Mouse (Mus musculus): Measurements from ENCODE around the gene Camkk2.

Gene Camkk2

DNA sequence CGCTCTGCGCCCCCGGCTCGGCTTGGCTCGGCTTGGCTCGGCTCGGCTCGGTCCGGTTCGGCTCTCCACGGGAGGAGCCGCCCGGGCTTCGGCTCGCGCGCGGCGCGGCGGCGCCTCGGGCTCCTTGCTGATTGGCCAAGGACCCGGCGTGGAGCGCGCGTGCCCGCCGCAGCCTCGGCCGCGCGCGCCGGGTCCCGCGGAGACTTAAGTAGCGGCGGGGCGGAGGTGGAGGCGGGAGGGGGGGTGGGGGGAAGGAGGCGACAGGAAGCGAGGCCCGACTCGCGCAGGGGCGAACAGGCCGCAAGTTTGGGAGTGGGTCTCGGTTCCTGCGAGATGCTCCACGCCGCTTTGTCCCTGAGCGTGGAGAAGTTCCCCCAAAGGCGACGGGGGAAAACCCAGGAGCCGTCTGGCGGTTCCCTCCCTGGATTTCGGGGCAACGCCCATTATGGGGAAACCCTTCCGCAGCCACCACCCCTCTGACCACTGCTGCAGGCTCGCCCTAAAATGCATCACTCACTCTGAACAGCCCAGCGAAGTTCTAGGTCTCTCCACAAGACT, at the start of gene Camkk2:
Gene Camkk2 (minus strand): TSS at position 133 of the 558 bp plus-strand sequence.
- peak; percentile 84 for DNase-seq

DNA sequence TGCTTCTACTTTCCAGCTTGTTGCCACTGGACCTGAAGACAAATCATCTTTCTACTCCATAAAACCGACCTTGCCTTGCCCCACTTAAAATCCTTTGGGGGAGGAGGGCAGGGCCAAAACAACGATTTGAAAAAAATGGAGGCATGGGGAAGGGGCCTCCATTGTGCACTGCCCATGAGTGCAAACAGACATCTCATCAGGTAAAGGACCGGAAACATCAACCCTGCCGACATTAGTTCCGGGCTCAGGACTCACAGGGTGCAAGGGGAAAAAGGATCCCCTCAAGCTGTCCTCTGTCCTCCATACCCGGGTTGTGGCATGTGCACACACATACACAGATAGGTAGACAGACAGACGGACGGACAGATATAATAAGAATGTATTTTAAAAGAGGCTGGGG, 45.9 kb upstream of the Camkk2 start:
- no peak for DNase-seq

DNA sequence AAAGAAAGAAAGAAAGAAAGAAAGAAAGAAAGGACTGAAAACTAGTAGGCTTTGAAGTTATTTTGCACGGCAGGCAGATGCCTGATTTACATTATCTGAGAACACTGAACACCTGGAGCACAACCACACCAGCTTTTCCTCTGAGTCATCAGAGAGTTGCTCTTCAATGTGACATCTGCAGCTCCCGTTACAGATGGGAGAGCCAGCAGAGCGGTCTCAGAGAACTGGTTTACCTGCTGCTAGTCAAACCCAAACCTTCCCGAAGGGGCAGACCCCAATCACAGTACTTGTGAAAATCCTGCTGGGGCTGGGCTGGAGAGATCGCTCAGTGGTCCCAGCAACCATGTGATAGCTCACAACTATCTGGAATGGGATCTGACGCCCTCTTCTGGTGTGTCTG, 45.2 kb upstream of the Camkk2 start:
- peak; percentile 68 for DNase-seq

DNA sequence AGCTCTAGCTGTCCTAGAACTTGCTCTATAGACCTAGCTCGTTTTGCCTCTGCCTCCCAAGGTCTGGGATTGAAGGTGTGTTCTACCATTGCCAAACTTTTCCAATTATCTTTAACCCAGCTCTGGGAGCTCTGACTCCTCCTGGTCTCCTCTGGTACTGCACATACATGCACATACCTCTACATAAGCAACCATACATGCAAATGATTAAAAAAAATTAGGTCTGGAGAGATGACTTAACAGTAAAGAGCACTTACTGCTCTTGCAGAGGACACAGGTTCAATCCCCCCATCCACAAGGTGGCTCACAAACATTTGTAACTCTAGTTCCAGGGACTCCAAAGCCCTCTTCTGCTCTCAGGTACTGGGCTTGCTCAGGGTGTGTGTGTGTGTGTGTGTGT, 44.8 kb upstream of the Camkk2 start:
- DNase-seq: peak; percentile 47

DNA sequence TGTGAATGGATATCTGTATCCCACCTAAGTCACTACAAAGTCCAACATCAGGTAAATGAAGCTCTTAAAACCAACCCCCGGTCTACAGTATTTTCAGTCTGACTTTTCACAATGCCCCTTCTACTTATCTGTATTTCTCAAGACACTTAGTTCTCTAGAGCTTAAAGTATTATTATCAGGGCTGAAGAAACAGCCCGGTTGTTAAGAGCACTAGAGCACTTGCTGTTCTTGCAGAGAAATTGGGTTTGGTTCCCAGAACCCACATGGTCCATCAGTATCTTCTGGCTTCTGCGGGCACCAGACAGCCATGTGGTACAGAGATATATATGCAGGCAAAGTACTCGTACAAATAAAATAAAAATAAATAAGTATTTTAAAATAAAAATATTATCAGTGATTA, 43.2 kb upstream of the Camkk2 start:
- no peak for DNase-seq

DNA sequence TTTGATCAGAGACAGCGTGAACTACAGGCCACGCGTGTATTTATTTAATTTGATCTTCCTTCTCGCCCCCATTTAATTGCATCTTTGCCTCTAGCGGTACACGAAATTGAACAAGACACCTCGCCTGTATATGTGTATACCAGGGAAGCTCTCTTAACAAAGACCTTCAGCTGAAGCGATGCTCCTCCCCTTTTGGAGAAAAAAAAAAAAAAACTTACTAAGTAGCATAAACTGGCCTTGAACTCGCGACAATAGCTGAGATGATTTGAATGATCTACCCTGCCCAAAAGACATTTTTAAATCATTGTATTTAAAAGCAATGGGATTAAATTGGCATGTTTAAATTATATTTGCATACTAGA, 42.3 kb upstream of the Camkk2 start:
- no peak for DNase-seq

DNA sequence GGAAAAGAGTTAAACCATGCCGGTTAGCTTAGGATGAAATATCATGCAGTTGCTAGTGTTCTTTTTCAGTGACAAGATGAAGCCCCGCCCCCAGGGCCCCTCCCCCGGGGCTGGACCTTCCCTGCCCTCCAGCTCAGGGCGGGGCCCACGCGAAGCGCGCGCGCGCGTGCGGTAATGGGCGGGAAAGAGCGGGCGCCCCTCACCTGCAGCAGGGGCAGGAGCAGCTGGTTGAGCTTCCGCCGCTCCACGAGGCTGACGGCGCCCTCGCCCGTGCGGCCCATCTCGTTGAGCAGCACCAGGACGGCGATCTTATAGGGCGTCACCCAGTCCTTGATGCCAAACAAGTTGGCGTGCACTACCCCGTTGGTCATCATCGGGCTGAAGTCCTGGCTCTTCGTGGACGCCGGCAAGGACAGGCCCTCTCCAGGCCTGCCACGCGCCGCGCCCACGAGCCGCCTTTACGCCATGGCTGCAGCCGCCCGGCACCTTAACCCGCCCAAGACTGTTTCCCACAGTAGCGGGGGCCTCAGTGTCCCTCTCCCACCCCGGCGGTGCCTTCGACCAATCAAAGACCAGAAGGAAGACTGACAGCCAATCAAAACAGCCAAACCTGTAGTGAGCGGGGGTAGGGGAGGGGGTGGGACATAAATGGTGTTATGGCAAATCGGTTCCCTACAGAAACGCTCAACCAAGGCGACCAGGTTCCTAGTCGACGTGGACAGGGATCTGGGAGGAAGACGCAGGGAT, 41.7 kb upstream of the Camkk2 start, which contains the start of gene Anapc5:
Gene Anapc5 (minus strand): TSS at position 563 of the 747 bp plus-strand sequence.
- DNase-seq: peak; percentile 96

DNA sequence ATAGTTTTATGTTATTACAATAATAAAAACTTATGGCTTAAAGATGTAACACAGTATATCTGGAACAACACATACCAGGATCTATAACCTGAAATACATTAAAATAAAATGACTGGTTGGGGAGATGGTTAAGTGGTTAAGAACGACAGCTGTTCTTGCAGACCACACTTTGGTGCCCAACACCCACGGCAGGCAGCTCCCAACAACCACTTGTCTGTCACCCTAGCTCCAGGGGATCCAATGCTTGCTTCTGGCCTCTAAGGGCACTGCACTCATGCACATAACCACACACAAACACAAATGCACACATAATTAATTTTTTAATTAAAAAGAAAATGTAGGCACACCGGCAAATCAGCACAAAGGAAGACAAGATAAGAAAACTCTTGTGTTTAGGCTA, 33.5 kb upstream of the Camkk2 start:
- no peak for DNase-seq

DNA sequence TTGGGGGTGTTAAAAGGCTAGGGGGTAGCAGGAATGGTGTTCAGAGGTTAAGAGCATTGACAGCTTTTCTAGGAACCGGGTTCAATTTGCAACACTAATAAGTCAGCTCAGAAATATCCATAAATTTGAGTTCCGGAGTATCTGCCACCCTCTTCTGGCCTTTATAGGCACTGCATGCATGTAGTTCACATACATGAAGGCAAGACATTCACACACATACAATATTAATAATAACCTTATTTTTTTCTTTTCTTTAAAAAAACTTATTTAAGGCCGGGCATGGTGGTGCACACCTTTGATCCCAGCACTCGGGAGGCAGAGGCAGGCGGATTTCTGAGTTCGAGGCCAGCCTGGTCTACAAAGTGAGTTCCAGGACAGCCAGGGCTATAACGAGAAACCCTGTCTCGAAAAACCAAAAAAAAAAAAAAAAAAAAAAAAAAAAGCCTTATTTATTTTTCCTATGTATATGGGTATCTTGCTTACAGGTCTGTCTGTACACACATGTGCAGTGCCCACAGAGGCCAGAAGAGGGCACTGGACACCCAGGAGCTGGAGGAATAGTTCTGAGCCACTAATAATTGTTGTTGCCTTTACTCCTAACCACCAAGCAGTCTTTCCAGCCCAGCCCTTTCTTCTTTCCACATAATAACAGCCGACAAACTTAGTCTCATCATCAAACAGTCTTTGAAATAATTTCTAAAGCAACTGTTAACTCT, 32.3 kb upstream of the Camkk2 start:
- DNase-seq: peak; percentile 83

DNA sequence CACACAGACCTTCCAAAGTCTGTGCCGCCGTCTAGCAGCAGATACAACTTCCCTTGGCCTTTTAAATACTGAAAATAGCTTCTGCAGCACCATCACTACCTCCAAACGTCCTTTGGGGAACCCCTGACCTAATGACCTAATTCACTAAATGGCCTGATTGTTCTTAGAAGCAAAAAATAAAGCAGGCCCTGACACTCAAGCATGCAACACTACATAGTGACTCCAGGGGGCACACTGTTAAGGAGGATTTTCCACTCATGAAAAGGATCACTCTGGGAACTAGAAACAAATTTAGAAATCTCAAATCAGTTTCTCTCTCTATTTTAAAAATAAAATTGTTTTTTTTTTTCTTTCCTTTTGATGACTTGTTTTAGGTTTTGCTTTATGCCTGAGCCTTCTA, 26.3 kb upstream of the Camkk2 start:
- no peak for DNase-seq

DNA sequence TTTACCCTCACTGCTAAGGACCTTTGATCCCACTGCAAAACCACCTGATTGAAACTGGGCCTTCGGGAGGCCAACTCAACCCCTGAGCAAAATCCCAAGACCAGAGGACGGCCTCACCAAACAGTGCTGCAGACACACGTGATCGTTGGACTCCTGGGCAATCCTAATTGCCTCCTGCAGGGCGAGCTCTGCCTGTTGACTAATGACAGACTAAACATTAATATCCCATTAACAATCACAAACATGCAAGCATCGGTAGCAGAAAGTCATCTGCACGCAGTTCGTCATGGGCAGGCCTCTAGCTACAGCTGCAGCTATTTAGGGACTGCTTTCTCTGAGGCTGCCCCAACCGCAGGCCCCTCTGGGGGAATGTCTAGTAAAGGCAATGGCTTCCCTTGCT, 23.5 kb upstream of the Camkk2 start:
- DNase-seq: no peak

DNA sequence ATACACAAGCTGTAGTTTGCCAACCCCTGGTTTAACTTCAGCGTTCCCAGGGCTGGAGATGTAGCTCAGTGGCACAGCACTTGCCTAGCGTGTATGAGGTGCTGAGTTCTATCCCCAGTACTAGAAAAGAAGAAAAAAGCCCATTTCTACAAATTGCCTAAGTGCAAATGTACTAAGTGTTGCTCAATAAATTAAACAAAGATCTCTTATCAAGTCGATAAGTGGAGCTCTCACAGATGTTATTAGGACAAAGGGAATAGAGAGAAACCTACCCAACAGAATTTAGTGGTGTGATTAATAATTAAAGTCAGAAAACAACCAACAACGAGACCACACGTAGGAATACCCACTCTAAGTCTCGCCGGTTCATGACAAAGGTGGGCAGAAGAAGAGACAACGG, 22.5 kb upstream of the Camkk2 start:
- no peak for DNase-seq

DNA sequence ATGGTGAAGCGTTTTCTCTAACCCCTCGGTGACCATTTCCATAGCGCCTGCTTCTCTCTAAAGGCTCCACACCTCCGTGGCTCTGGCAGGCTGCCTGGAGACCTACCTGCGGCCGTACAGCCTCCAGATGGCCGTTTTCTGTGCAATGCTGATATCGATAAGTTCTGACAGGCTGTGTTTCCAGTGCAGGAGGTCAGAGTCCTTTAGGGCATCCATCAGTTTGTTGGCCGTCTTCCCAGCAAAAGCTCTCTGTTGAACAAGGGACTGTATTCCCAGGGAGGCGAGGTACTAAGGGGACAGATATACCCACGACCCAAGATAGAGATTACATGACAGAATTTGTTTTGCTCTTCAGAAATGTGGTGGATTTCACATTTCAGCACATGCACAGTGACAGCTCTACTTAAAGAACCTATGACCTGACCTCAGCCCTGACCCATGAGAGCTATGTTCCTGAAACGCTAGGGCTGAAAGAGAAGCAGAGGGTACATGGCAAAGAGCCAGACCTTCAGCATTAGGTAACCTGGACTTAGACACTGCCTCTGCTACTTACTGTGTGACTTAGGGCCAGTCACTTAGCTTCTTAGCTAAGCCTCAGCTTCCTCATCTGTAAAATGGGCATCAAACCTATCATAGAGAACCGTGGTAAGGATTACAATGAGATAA, 21.3 kb upstream of the Camkk2 start:
- no peak for DNase-seq

DNA sequence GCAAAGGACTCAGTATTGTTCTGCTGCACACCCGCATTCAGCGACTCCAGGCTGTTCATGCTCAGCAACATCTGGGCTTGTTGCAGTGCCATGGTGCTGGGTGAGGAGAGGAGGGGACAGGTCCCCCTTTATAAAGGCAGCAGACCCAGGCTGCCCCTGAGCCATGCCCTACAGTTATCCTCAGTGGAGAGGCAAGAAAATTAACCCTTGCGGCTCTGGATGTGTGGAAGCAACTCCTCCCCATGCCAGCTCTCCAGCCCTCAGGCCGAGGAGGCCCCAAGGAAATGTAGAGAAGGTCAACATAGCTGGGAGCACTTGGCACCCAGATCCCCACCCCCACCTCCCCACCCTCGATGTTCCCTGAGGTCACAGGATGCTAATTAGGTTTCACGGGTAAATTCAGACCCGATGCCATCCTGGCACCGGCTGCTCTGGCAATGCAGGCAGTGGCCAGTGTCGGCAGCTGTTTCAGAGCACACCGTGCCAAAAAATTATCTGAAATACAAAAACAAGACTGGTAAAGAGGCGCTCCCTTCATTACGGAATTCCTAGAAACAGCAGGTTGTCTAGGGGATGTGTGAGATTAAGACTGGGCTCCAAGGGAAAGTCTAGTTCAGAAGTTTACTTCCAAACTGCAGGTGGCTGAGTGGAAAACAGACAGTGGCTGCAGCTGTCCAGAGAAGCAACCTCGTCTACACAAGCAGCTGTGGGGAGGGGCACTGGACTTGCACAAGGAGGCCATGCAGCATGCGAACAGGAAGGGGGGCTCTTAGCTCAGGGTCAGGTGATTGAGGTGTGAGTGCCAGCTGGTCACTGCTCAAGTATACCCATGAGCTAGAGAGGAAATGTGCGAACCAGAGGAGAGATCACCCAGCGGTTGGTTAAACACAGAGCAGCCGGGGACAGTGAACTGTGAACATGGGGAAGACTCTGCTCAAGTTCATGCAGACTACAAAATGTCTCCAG, 20.5 kb upstream of the Camkk2 start:
- no peak for DNase-seq

DNA sequence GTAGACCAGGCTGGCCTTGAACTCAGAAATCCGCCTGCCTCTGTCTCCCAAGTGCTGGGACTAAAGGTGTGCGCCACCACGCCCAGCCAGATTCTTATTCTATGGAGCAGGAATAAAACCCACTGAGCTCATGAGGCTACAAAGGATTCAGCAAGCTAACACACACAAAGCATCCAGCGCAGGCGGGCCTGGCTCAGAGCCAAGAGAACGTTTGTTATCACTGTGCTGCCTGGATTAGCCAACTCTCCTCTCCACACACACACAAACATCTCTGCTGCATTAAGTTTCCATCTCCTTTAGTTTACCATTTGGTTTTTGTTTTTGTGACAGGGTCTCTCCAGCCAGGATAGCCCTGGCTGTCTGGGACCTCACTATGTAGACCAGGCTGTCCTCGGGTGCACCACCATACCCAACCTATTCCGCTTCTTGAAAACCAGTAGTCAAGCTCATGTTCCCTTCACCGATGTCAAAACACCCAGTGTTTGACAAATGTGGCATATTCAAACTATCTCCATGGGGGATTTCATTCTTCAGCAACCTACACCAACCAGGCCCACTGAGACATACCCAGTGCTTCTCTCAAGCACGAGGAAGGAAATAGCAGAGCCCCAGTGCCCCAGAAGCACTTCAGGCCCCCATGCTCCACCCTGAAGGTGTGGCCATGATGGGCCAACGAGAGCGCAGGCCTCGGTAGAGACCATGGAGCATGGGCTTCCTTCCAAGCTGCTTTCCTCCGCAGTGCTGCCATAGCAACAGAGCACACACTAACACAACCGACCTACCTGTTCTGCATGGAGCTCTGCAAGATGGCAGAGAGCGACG, 19.6 kb upstream of the Camkk2 start:
- no peak for DNase-seq

DNA sequence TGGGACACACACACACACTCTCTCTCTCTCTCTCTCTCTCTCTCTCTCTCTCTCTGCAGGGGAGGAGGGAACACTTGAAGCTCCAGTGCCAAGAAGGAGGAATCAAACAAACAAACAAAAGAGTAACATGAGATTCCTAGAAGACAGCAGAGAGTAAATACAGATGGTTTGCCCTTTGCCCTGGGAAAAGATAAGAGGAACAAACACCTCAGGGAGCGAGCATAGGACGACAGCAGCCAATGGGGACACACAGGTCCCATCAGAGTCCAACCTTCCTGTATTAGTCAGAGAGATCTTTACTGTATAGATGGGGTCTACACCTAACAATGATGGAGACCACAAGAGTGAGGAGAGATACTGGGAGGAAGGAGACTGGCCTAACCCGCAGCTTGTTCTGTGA, 18.7 kb upstream of the Camkk2 start:
- DNase-seq: no peak

DNA sequence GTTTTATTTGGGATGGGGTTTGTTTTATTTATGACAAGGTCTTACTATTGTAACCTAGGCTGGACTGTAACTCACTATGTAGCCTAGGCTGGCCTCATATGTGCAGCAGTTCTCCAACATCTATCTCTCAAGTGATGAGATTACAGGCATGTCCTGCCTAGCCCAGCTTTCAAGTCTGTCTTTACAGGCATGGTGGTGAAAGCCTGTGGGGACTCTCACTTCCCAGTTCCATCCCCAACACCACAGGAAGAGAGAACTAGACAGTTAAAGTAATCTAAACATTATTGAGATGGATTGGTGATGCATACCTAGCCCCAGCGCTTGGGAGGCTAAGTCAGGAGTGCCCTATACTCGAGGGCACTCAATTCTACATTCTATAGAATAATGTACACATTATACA, 9.5 kb upstream of the Camkk2 start:
- no peak for DNase-seq

DNA sequence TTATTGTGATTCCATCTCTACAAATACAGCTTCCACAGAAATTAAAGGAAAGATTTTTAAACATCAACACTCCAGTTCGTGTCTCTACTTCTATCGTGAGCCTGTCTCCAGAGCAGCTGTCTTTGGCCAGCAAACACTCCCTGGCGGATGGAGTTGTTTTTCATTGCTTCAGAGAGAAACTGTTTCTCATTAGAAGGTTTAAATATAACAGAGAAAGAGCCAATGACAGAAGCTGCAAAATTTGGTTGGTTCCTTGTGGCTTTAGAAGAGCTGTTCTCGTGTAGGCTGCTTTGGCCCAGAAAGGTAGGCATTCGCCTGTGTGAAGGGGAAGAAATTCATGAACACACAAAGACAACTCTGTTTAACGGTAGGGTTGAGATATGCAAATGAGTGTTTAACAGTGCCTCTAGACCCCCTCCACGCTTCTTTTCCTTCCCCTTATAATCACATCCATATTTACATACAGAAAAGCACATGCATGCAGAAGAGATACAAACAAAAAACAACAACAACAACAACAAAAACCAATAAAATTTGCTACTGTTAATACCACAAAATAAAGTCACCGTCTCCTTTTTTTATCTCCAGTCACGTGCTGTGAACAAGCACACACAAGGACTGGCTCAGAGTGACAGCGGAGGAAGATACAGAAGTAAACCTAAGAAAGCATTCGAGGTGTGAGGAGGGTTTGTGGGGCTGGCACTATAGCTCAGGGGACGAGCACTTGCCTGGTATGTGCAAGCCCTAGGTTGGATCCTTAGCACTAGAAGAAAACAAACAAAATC, 7.0 kb upstream of the Camkk2 start:
- no peak for DNase-seq

DNA sequence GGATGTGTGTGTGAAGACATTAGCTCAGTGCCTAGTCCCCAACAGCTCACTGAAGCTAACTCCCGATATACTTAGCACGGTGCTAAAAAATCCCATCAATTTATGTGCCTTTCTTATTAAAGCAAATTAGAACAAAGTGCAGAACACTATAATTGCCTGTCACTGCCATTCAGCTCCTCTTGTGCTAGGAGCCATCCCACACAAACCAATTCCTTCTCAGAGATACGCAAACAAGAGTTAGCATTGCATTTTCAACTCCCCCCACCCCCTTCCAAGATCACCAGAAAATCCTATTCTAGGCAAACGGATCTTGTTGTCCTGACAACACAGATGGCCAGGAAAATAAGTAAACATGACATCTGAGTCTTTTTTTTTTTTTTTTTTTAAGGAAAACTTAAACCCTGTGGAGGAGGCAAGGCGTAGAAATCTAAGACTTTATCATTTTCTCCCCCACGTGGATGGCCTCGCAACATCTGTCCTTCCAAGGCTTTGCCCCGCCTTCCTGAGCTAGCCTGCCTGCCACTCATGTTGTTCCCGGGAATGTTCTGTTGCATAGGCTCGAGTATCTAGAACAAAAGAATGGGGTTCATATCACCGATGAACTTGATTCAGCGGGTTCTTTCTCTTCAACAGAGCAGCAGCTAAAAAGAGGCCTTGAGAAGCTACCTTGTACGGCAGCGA, 4.7 kb upstream of the Camkk2 start:
- no peak for DNase-seq

DNA sequence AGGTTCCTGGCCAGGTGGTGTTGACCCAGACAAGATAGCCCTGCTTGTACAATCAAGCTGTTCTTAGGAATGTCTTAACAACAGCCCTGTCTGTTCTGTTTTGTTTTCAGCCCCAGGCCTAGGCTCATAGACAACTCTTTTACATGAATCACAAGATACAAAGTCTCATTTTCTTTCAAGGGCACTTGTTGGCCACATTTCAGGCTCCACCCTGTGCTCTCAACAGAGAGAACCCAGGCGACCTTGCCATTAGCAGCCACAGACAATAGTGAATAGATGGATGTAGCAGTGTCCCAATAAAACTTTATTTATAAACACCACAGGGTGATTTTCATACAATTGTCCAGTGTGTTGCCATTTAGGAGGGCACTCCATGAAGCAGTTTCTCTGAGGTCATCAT, 2.9 kb upstream of the Camkk2 start:
- no peak for DNase-seq

All from thymus, postnatal 14 days (tissue).